Mouse (Mus musculus) erythroblast, embryonic 14.5 days (primary cell): ENCODE data around the gene Gkap1. TPM values are rescaled to one million over a fixed set of nuclear protein-coding genes. Genes with fewer than 3 reads are reported as not detected.

Source experiments
- H3K27me3 ChIP-seq: 2 replicates; pipeline ENCODE4 v1.6.1; 2012; ENCODE audit warnings: inconsistent platforms; ENCODE audit not compliant: control insufficient read depth
- H3K36me3 ChIP-seq: 2 replicates; pipeline ENCODE4 v1.6.1; 2012; ENCODE audit warnings: mild to moderate bottlenecking, inconsistent platforms; ENCODE audit not compliant: control insufficient read depth
- H3K4me1 ChIP-seq: 2 replicates; pipeline ENCODE4 v1.6.1; 2012; ENCODE audit warnings: inconsistent platforms; ENCODE audit not compliant: control insufficient read depth
- H3K4me3 ChIP-seq: replicated peaks from 2 replicates; pipeline ENCODE3; 2012; ENCODE audit warnings: moderate library complexity, mild to moderate bottlenecking, inconsistent platforms
- H3K9me3 ChIP-seq: 2 replicates; pipeline ENCODE4 v1.6.1; 2012; ENCODE audit warnings: low read length, inconsistent platforms, mixed read lengths; ENCODE audit not compliant: control insufficient read depth
- GATA1 ChIP-seq: IDR thresholded peaks from 2 replicates; pipeline ENCODE4 v1.6.1; 2012; ENCODE audit warnings: low read length, inconsistent platforms, mixed read lengths
- TAL1 ChIP-seq: IDR thresholded peaks from 3 replicates; pipeline ENCODE4 v1.6.1; 2012; ENCODE audit warnings: low read length, inconsistent platforms, mixed read lengths
- polyA plus RNA-seq: library from polyadenylated mRNA; stranded (reverse); fragments of >175 nt; gene quantifications from 2 replicates; pipeline ENCODE4 v1.2.3, GENCODE M21; 2012

Gene Gkap1
- 0.03 and 0.17 TPM in 2 replicates for polyA plus RNA-seq

DNA sequence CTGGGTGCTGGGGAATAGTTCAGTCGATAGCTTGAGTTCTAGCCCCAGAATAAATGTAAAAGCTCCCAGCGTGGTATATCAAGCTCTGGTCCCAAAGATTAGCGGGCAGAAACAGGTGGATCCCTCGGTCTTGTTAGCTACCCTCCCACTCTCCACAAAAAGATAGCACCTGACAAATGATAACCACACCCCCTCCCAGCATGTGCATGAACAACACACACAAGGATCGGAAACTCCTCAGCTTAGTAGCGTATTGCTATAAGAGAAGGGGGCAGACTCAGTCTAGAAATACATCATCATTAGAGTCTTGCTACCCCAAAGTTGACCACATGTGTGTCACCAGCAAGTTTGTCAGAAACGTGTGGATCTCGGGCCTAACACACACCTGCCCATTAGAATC is at the start of gene Gkap1:
TSS of gene Gkap1 (minus strand) at position 101 of the 400 bp plus-strand sequence.
- no peak for TF ChIP-seq TAL1
- no peak for TF ChIP-seq GATA1
- Histone ChIP-seq H3K4me3 (peak within 1 kb of the TSS; percentile 65), H3K9me3 (peaks cover 4% of the 10 kb centered on the region; the same call in 1 of the 2 replicates), H3K36me3 (no peaks in the 10 kb centered on the region), H3K4me1 (peaks cover 16% of the 10 kb centered on the region), H3K27me3 (peaks cover 73% of the 10 kb centered on the region)

DNA sequence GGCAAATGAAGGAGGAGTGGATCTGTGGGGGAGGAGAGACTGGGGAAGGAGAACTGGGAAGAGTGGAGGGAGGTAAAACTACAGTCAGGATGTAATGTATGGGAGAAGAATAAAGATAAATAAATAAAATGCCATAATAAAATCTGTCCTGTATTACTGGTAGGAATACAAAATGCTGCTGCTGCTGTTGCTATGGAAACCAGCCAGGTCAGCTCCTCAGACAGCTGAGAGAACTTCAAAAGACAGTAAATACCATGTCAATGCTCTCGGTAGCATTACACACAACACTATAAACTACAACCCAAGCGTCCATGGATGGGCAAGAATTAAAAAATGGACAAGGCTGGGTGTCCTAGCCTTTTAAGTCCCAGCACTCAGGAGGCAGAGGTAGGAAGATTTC is 42.3 kb upstream of the Gkap1 start:
- H3K9me3 ChIP-seq = no peaks in the 10 kb centered on the region
- peaks cover 5% of the 10 kb centered on the region; the same call in 1 of the 2 replicates for H3K4me1 ChIP-seq
- H3K27me3 ChIP-seq = no peaks in the 10 kb centered on the region
- H3K4me3 ChIP-seq = no peak overlapping the region
- TF ChIP-seq GATA1 = no peak
- H3K36me3 ChIP-seq = no peaks in the 10 kb centered on the region

DNA sequence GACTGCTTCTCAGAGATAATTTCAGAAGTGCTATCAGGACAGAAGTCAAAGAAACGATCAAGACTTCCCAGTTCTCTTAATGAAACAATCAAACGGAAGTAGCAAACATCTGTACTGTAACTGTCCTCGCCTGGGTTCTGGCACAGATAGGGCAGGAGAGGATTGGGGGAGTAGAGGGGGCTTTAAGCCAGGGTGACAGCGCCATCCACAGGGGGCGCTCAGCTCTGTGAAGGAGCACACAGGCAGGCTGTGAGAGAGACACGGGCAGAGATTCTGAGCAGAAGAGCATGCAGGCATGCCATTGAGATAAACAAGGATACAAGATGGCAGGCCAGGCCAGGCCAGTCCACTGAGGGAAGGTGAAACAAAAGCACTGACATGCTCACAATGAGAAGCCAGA is 39.5 kb upstream of the Gkap1 start:
- Histone ChIP-seq H3K9me3 (no peaks in the 10 kb centered on the region), H3K36me3 (no peaks in the 10 kb centered on the region), H3K4me1 (peaks cover 5% of the 10 kb centered on the region; the same call in 1 of the 2 replicates), H3K27me3 (no peaks in the 10 kb centered on the region), H3K4me3 (no peak overlapping the region)
- no peak for TF ChIP-seq GATA1
- TF ChIP-seq TAL1 = no peak

DNA sequence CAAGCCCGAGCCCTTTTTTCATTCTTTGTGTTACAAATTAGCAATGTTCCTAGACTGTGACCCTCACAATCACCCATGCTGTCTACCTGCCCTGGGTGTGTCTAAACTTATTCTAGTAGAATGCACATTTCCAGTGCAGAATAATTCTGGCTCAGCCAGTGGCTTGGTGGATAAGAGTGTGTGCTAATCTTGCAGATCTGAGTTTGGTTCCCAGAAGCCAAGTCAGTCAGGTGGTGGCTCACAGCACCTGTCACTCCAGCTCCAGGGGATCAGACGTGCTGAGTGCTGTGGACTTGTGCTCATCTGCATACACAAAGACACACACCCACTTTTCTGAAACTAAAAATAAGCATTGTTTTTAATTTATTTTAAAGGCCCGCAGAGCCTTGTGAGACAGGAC is 38.3 kb upstream of the Gkap1 start:
- peaks cover 5% of the 10 kb centered on the region; the same call in 1 of the 2 replicates for H3K4me1 ChIP-seq
- no peak overlapping the region for H3K4me3 ChIP-seq
- no peaks in the 10 kb centered on the region for H3K27me3 ChIP-seq
- no peaks in the 10 kb centered on the region for H3K9me3 ChIP-seq
- no peaks in the 10 kb centered on the region for H3K36me3 ChIP-seq
- TF ChIP-seq TAL1 = no peak
- TF ChIP-seq GATA1 = no peak

DNA sequence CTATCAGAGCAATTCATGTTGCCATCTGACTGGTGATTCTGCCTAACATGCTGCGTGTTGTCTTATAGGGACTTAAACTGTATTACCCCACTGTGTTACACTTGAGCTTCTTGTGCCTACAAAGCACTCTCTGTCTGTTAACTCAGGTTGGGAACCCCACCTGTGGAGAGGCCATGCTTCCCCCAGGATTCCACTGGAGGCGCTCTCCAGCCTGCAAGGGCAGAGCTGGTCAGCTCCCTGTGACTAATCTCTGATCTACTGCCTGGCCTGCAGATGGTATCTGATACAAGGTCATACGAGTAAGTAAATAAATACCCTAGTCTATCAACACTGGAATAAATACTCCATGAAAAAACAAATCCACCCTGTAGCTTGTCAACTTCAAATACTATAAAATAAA is 35.9 kb upstream of the Gkap1 start:
- TF ChIP-seq TAL1 = no peak
- TF ChIP-seq GATA1 = no peak
- peaks cover 5% of the 10 kb centered on the region; the same call in 1 of the 2 replicates for H3K4me1 ChIP-seq
- no peak overlapping the region for H3K4me3 ChIP-seq
- no peaks in the 10 kb centered on the region for H3K36me3 ChIP-seq
- H3K27me3 ChIP-seq = no peaks in the 10 kb centered on the region
- no peaks in the 10 kb centered on the region for H3K9me3 ChIP-seq

DNA sequence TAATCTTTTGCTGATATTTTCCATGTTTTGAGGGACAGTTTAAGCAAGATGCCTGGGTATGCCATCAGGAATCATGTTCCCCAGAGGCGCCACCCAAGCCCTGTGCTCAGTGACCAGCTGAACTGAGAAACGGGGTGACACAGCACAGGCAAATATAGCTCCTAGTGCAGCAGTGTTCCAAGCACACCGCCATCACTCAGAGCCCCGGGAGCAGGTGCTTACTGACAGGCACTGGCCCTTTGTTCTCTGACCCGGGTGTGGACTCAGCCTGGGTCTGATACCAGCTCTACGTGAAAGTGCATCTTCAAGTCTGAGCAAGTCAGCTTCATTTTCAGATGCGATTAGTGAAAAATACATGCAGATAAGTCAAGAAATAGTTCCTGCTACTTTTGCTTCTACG is 34.0 kb upstream of the Gkap1 start:
- no peaks in the 10 kb centered on the region for H3K36me3 ChIP-seq
- TF ChIP-seq TAL1 = no peak
- no peak for TF ChIP-seq GATA1
- H3K27me3 ChIP-seq = no peaks in the 10 kb centered on the region
- no peaks in the 10 kb centered on the region for H3K9me3 ChIP-seq
- peaks cover 5% of the 10 kb centered on the region; the same call in 1 of the 2 replicates for H3K4me1 ChIP-seq
- no peak overlapping the region for H3K4me3 ChIP-seq

DNA sequence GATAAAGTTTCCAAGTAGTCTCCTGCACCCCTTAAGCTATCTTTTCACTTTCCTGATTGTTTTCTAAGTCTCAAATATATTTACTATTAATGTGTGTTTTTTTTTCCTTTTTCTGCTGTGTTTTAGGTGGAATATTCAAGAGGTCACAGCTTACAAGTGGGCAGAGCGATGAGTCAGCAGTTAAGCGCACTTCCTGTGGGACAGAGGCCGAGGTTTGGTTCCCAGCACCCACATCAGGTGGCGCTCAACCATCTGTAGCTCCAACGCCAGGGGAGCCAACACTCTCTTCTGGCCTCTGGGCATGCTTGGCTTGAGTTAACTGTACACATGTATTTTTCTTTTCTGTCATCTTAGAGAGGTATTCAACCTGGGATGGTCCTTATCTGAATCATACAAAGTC is 32.0 kb upstream of the Gkap1 start:
- Histone ChIP-seq H3K4me1 (no peaks in the 10 kb centered on the region), H3K27me3 (no peaks in the 10 kb centered on the region), H3K4me3 (no peak overlapping the region), H3K9me3 (no peaks in the 10 kb centered on the region), H3K36me3 (no peaks in the 10 kb centered on the region)
- no peak for TF ChIP-seq GATA1
- no peak for TF ChIP-seq TAL1

DNA sequence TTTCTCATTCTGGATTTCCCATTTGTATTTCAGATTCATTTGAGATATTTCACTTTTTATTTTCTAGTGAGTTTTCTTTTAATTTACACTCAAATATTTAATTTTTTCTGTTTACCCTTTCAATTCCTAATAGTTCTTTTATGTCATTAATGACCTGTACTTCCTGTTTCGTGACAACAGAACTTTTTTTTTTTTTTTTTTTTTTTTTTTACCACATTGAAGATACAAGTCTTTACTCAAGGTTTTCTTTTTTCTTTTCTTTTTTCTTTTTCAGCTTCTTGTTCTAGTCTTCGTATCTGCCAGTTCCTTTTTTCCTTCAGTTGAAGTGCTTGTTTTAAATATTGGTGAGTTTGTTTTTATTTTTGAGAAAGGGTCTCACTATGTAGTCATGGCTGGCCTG is 29.7 kb upstream of the Gkap1 start:
- no peaks in the 10 kb centered on the region for H3K4me1 ChIP-seq
- H3K9me3 ChIP-seq = no peaks in the 10 kb centered on the region
- TF ChIP-seq GATA1 (no peak), TAL1 (no peak)
- no peaks in the 10 kb centered on the region for H3K27me3 ChIP-seq
- H3K4me3 ChIP-seq = no peak overlapping the region
- no peaks in the 10 kb centered on the region for H3K36me3 ChIP-seq

DNA sequence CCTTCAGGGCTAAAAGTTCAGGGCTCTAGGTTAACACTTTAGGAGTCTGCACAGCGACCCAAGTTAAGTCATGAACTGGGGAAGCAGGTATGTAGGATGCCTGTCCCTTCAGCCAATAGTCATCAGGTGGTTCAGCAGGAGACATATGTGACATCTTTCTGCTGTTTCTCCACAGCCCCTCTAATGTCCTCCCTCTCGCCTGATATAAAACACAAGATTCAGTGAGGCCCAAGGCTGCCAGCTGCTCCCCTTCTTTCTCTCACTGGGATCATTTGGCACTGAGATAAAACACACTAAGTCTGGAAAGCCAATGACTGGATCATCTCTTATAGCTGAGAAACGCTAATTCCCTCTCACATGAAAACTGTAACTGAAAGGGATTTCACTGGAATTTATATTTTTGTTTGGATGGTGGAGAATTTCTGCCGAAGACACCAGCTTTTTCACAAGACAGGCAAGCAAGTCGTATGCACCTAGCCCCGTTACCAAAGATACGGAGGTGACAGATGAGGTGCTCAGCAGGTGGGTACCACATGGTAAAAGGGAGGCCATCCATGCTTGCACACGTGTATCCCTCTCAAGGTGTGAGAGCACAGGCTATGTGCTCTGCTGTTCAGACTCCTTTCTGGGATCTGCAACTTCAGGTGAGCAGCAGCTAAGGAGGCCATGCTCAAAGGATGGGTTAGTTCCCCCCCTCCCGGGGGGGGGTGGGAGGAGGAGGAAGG is 27.1 kb upstream of the Gkap1 start:
- Histone ChIP-seq H3K27me3 (no peaks in the 10 kb centered on the region), H3K4me1 (no peaks in the 10 kb centered on the region), H3K4me3 (no peak overlapping the region), H3K9me3 (no peaks in the 10 kb centered on the region), H3K36me3 (no peaks in the 10 kb centered on the region)
- TF ChIP-seq TAL1 (no peak), GATA1 (no peak)

DNA sequence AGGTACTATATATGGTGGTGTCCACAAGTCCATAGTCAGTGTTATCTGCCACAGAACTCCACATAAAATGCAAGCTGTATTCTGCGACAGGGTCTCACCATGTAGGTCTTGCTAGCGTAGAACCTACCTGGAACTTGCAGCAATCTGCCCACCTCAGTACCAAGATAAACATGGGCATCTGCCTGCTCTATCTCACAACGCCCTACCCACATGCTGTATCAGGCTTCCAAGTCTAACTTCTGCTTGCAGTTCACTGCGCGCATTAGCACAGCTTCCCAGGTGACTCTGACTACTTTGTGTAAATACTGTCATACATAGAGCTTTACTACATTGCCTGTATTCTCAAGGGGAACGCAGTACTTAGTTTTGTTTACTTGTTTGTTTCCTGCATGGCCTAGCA is 26.5 kb upstream of the Gkap1 start:
- no peaks in the 10 kb centered on the region for H3K27me3 ChIP-seq
- no peaks in the 10 kb centered on the region for H3K36me3 ChIP-seq
- no peak overlapping the region for H3K4me3 ChIP-seq
- no peaks in the 10 kb centered on the region for H3K4me1 ChIP-seq
- no peaks in the 10 kb centered on the region for H3K9me3 ChIP-seq
- TF ChIP-seq GATA1 (no peak), TAL1 (no peak)
